ENCODE assay signal across 21 mouse cellular contexts in genomic region chr15:11380616-11381015, GRCm38 (mm10). TPM values are rescaled to one million over a fixed set of nuclear protein-coding genes. Genes with fewer than 3 reads are reported as not detected.
A peak's percentile ranks its signal among the peaks of the same experiment; 100 is the strongest.
DNase-seq lines count a peak whose midpoint lies in the region; ATAC-seq and TF ChIP-seq lines count a peak whose summit lies in the region.
"Had no signal": no experiment of that assay in that cellular context is flagged by ENCODE, and none has a peak within 500 bp of the region (broad histone marks: within the 10 kb centered on the region; RNA-seq: fewer than 3 reads in every experiment).

No protein-coding gene starts in this region.

- H3K27ac ChIP-seq in forebrain, embryonic 13.5 days = no peak overlapping the region
- no peak overlapping the region for H3K27ac ChIP-seq in forebrain, embryonic 10.5 days
- no peak overlapping the region for H3K27ac ChIP-seq in hindbrain, embryonic 12.5 days
- no peak overlapping the region for H3K27ac ChIP-seq in hindbrain, embryonic 14.5 days
- no peak overlapping the region for H3K27ac ChIP-seq in midbrain, embryonic 15.5 days
- no peak overlapping the region for H3K27ac ChIP-seq in midbrain, postnatal 0 days (ENCODE audit: low read depth, low read length)
- peak overlapping the region; percentile 16; the same call in 1 of the 2 replicates for H3K27ac ChIP-seq in CH12.LX (ENCODE audit: insufficient read depth, low read depth)
- H3K27ac ChIP-seq: embryonic facial prominence, embryonic 10.5 days; embryonic facial prominence, embryonic 13.5 days; forebrain, embryonic 15.5 days; heart, embryonic 13.5 days; hindbrain, embryonic 15.5 days; intestine, embryonic 15.5 days had no signal

- no peak for DNase-seq in forebrain, embryonic 10.5 days (ENCODE audit: extremely low spot score, low spot score)
- DNase-seq in hindbrain, embryonic 14.5 days (ENCODE audit: low spot score) = no peak
- DNase-seq in midbrain, postnatal 0 days (ENCODE audit: low spot score) = no peak
- DNase-seq in CH12.LX (ENCODE audit: extremely low read depth) = no peak
- DNase-seq in kidney, postnatal 36 days = no peak
- DNase-seq: adrenal gland, adult 2 months; cerebellum, adult 11 months; cerebellum, adult 9-11 months; gastrocnemius, postnatal 10 days; gastrocnemius, postnatal 36 days; kidney, adult 11 months had no signal

- peaks cover 30% of the 10 kb centered on the region for H3K36me3 ChIP-seq in forebrain, embryonic 13.5 days (ENCODE audit: poor library complexity, severe bottlenecking)
- peaks cover 33% of the 10 kb centered on the region for H3K36me3 ChIP-seq in forebrain, embryonic 10.5 days (replicated peaks)
- peaks cover 20% of the 10 kb centered on the region for H3K36me3 ChIP-seq in hindbrain, embryonic 12.5 days
- peaks cover 23% of the 10 kb centered on the region for H3K36me3 ChIP-seq in hindbrain, embryonic 14.5 days (replicated peaks; ENCODE audit: control insufficient read depth, insufficient read depth)
- peaks cover 10% of the 10 kb centered on the region; the same call in 1 of the 2 replicates for H3K36me3 ChIP-seq in midbrain, embryonic 15.5 days (replicated peaks)
- peaks cover 20% of the 10 kb centered on the region for H3K36me3 ChIP-seq in midbrain, postnatal 0 days (ENCODE audit: insufficient read depth, low read length)
- peaks cover 28 to 49% of the 10 kb centered on the region in 2 experiments for H3K36me3 ChIP-seq in CH12.LX (replicated peaks in 1 of 2; ENCODE audit: control insufficient read depth in 1 of 2, insufficient read depth in 1 of 2, low read length in 1 of 2)

- no peak for TF ChIP-seq CTCF in midbrain, postnatal 0 days (IDR thresholded peaks at IDR 0.05)
- no peak for TF ChIP-seq CTCF in CH12.LX (conservative IDR thresholded peaks at IDR 0.05 in 1 of 2, IDR thresholded peaks at IDR 0.05 in 1 of 2; ENCODE audit: low read depth in 2 of 2, low read length in 2 of 2)

- dilution Hi-C loops in CH12.LX (cut with MboI; ENCODE audit: extremely low pct_ligation_motif_present, extremely low pct_unique_long_range_greater_than_20kb, low sequenced_read_pairs) = no loop called here

- no peak overlapping the region for H3K9ac ChIP-seq in forebrain, embryonic 13.5 days
- no peak overlapping the region for H3K9ac ChIP-seq in hindbrain, embryonic 12.5 days
- no peak overlapping the region for H3K9ac ChIP-seq in hindbrain, embryonic 14.5 days
- H3K9ac ChIP-seq in midbrain, embryonic 15.5 days = no peak overlapping the region
- H3K9ac ChIP-seq in midbrain, postnatal 0 days (replicated peaks; ENCODE audit: low read length, poor library complexity, severe bottlenecking) = no peak overlapping the region
- H3K9ac ChIP-seq in CH12.LX (ENCODE audit: insufficient read depth, low read depth) = peak overlapping the region; percentile 3; the same call in 1 of the 2 replicates
- H3K9ac ChIP-seq: embryonic facial prominence, embryonic 13.5 days; forebrain, embryonic 15.5 days; heart, embryonic 13.5 days; hindbrain, embryonic 15.5 days; intestine, embryonic 15.5 days had no signal

- H3K4me3 ChIP-seq in forebrain, embryonic 13.5 days = no peak overlapping the region
- H3K4me3 ChIP-seq in forebrain, embryonic 10.5 days = no peak overlapping the region
- H3K4me3 ChIP-seq in hindbrain, embryonic 12.5 days = no peak overlapping the region
- H3K4me3 ChIP-seq in hindbrain, embryonic 14.5 days (replicated peaks; ENCODE audit: low read length) = no peak overlapping the region
- no peak overlapping the region for H3K4me3 ChIP-seq in midbrain, embryonic 15.5 days
- H3K4me3 ChIP-seq in midbrain, postnatal 0 days (ENCODE audit: low read depth, low read length) = no peak overlapping the region
- H3K4me3 ChIP-seq in CH12.LX (replicated peaks in 1 of 3; ENCODE audit: low read depth in 2 of 3, low read length in 2 of 3, poor library complexity in 1 of 3) = no peak overlapping the region
- H3K4me3 ChIP-seq: embryonic facial prominence, embryonic 10.5 days; embryonic facial prominence, embryonic 13.5 days; erythroblast, embryonic 14.5 days; forebrain, embryonic 15.5 days; heart, embryonic 13.5 days; hindbrain, embryonic 15.5 days; intestine, embryonic 15.5 days had no signal

- in situ Hi-C loops in CH12.LX (cut with MboI; ENCODE audit: low pct_ligation_motif_present, low pct_unique_long_range_greater_than_20kb, low sequenced_read_pairs) = loop anchor here (25.0 kb wide), 1 partner anchor 893 kb away; the partner anchor contains the start of genes Brix1 and Rad1

- no peak for TF ChIP-seq RAD21 in CH12.LX (IDR thresholded peaks at IDR 0.05; ENCODE audit: low read depth, low read length)

- no peaks in the 10 kb centered on the region for H3K9me3 ChIP-seq in forebrain, embryonic 13.5 days (replicated peaks)
- H3K9me3 ChIP-seq in forebrain, embryonic 10.5 days = no peaks in the 10 kb centered on the region
- H3K9me3 ChIP-seq in hindbrain, embryonic 12.5 days (replicated peaks) = no peaks in the 10 kb centered on the region
- no peaks in the 10 kb centered on the region for H3K9me3 ChIP-seq in hindbrain, embryonic 14.5 days (ENCODE audit: control insufficient read depth, low read length)
- no peaks in the 10 kb centered on the region for H3K9me3 ChIP-seq in midbrain, embryonic 15.5 days
- no peaks in the 10 kb centered on the region for H3K9me3 ChIP-seq in midbrain, postnatal 0 days (ENCODE audit: low read length)
- peaks cover 6% of the 10 kb centered on the region for H3K9me3 ChIP-seq in CH12.LX (replicated peaks; ENCODE audit: low read length)
- H3K9me3 ChIP-seq: embryonic facial prominence, embryonic 10.5 days; embryonic facial prominence, embryonic 13.5 days; forebrain, embryonic 15.5 days; heart, embryonic 13.5 days; hindbrain, embryonic 15.5 days; intestine, embryonic 15.5 days had no signal

- peak; percentile 36; the same call in 1 of the 2 replicates for ATAC-seq in forebrain, embryonic 13.5 days
- peak; percentile 38; the same call in 1 of the 2 replicates for ATAC-seq in hindbrain, embryonic 12.5 days (ENCODE audit: low FRiP score)
- ATAC-seq in hindbrain, embryonic 14.5 days (ENCODE audit: low FRiP score) = no peak
- peak; percentile 40; the same call in 1 of the 2 replicates for ATAC-seq in midbrain, embryonic 15.5 days (replicated peaks)
- ATAC-seq in midbrain, postnatal 0 days (ENCODE audit: low FRiP score) = no peak

- no peak for TF ChIP-seq POLR2A in CH12.LX (IDR thresholded peaks at IDR 0.05; ENCODE audit: low read depth, low read length)

- H3K4me1 ChIP-seq in forebrain, embryonic 13.5 days = no peaks in the 10 kb centered on the region
- no peaks in the 10 kb centered on the region for H3K4me1 ChIP-seq in forebrain, embryonic 10.5 days
- no peaks in the 10 kb centered on the region for H3K4me1 ChIP-seq in hindbrain, embryonic 12.5 days
- no peaks in the 10 kb centered on the region for H3K4me1 ChIP-seq in hindbrain, embryonic 14.5 days (replicated peaks; ENCODE audit: control insufficient read depth, insufficient read depth, low read length)
- no peaks in the 10 kb centered on the region for H3K4me1 ChIP-seq in midbrain, embryonic 15.5 days
- H3K4me1 ChIP-seq in midbrain, postnatal 0 days (ENCODE audit: insufficient read depth, low read length) = no peaks in the 10 kb centered on the region
- H3K4me1 ChIP-seq in CH12.LX (ENCODE audit: control insufficient read depth in 1 of 2, insufficient read depth in 2 of 2) = peaks cover 21 to 29% of the 10 kb centered on the region in 2 experiments
- H3K4me1 ChIP-seq: embryonic facial prominence, embryonic 13.5 days; heart, embryonic 13.5 days; intestine, embryonic 15.5 days had no signal

- H3K27me3 ChIP-seq in forebrain, embryonic 13.5 days = no peaks in the 10 kb centered on the region
- H3K27me3 ChIP-seq in forebrain, embryonic 10.5 days (ENCODE audit: poor library complexity, severe bottlenecking) = no peaks in the 10 kb centered on the region
- no peaks in the 10 kb centered on the region for H3K27me3 ChIP-seq in hindbrain, embryonic 12.5 days
- H3K27me3 ChIP-seq in hindbrain, embryonic 14.5 days (ENCODE audit: control insufficient read depth, insufficient read depth, low read length) = no peaks in the 10 kb centered on the region
- no peaks in the 10 kb centered on the region for H3K27me3 ChIP-seq in midbrain, embryonic 15.5 days (replicated peaks)
- H3K27me3 ChIP-seq in midbrain, postnatal 0 days (ENCODE audit: insufficient read depth, low read length) = no peaks in the 10 kb centered on the region
- no peaks in the 10 kb centered on the region for H3K27me3 ChIP-seq in CH12.LX (replicated peaks)
- H3K27me3 ChIP-seq: embryonic facial prominence, embryonic 13.5 days; forebrain, embryonic 15.5 days; heart, embryonic 13.5 days; hindbrain, embryonic 15.5 days; intestine, embryonic 15.5 days had no signal

- no peaks in the 10 kb centered on the region for H3K79me2 ChIP-seq in CH12.LX (replicated peaks; ENCODE audit: control insufficient read depth, extremely low read depth, insufficient read depth, poor library complexity, severe bottlenecking)

- no peak for TF ChIP-seq EP300 in CH12.LX (IDR thresholded peaks at IDR 0.05; ENCODE audit: low read length)

- 82% methylated on average over 8 of the region's 8 CpGs for WGBS in forebrain, embryonic 13.5 days
- 79% methylated on average over 8 of the region's 8 CpGs for WGBS in forebrain, embryonic 10.5 days
- WGBS in hindbrain, embryonic 12.5 days = 82% methylated on average over 8 of the region's 8 CpGs
- 79% methylated on average over 8 of the region's 8 CpGs for WGBS in hindbrain, embryonic 14.5 days
- WGBS in midbrain, embryonic 15.5 days = 80% methylated on average over 8 of the region's 8 CpGs
- WGBS in midbrain, postnatal 0 days = 82% methylated on average over 8 of the region's 8 CpGs

- H3K4me2 ChIP-seq in forebrain, embryonic 13.5 days = no peak overlapping the region
- H3K4me2 ChIP-seq in hindbrain, embryonic 12.5 days (replicated peaks) = no peak overlapping the region
- no peak overlapping the region for H3K4me2 ChIP-seq in hindbrain, embryonic 14.5 days (replicated peaks)
- no peak overlapping the region for H3K4me2 ChIP-seq in midbrain, embryonic 15.5 days
- H3K4me2 ChIP-seq in midbrain, postnatal 0 days (ENCODE audit: low read depth, low read length, poor library complexity, severe bottlenecking) = no peak overlapping the region
- peak overlapping the region; percentile 26; the same call in 1 of the 2 replicates for H3K4me2 ChIP-seq in CH12.LX (ENCODE audit: insufficient read depth, low read depth, poor library complexity, severe bottlenecking)
- H3K4me2 ChIP-seq: embryonic facial prominence, embryonic 13.5 days; forebrain, embryonic 15.5 days; heart, embryonic 13.5 days; intestine, embryonic 15.5 days had no signal

RNA-seq across cellular contexts. Expression of gene Tars, which starts 18.8 kb away (rescaled TPM):
- 55.3 and 64.0 TPM in 2 replicates for polyA plus RNA-seq in forebrain, embryonic 13.5 days (2015; fragmentation: Nextera tagmentation; extraction: Ambion mirVana)
- polyA plus RNA-seq in forebrain, embryonic 10.5 days (2016; fragmentation: Nextera tagmentation; extraction: Ambion mirVana) = 88.0 and 101 TPM in 2 replicates
- polyA plus RNA-seq in hindbrain, embryonic 12.5 days (2016; fragmentation: Nextera tagmentation; extraction: Ambion mirVana) = 75.8 and 83.4 TPM in 2 replicates
- polyA plus RNA-seq in hindbrain, embryonic 14.5 days (2014; fragmentation: Nextera tagmentation; extraction: Ambion mirVana) = 42.8 and 50.3 TPM in 2 replicates
- polyA plus RNA-seq in midbrain, embryonic 15.5 days (2015; fragmentation: Nextera tagmentation; extraction: Ambion mirVana) = 47.3 and 47.9 TPM in 2 replicates
- total RNA-seq in midbrain, postnatal 0 days (2014; rRNA removed) = 27.6 and 31.0 TPM in 2 replicates
- polyA plus RNA-seq in midbrain, postnatal 0 days (2015; fragmentation: Nextera tagmentation; extraction: Ambion mirVana) = 33.6 and 35.2 TPM in 2 replicates
- total RNA-seq in CH12.LX (2012; rRNA removed) (107 and 114 TPM in 2 replicates), CH12.LX (2014; rRNA removed) (217 and 256 TPM in 2 replicates)
- polyA plus RNA-seq in CH12.LX (2012; ENCODE audit: insufficient read length, low read depth) = 189 and 214 TPM in 2 replicates

Comparison
In these comparisons a context has a peak if more than half of its experiments do, and no peak if none do; other contexts are left out.
1. ATAC-seq: peak in forebrain, embryonic 13.5 days (single experiment), hindbrain, embryonic 12.5 days (single experiment) and midbrain, embryonic 15.5 days (single experiment); none in hindbrain, embryonic 14.5 days (single experiment) and midbrain, postnatal 0 days (single experiment).